Mouse (Mus musculus) forebrain, postnatal 0 days (tissue): ENCODE measurements around the gene Dab2. TPM values are rescaled to one million over a fixed set of nuclear protein-coding genes. Genes with fewer than 3 reads are reported as not detected.

Source experiments
- ATAC-seq: fragments of 200-750 bp; cut with Nextera tagmentation; 2 replicates; pipeline ENCODE4 v1.8.0; 2017; ENCODE audit warnings: mild to moderate bottlenecking, moderate library complexity
- DNase-seq: peaks from one replicate; pipeline ENCODE4 v3.0.0-alpha.2; 2015
- H3K27ac ChIP-seq: fragments of 300-500 bp; sonication (generic); 2 replicates; pipeline ENCODE4 v1.5.1; 2014; ENCODE audit warnings: low read depth, mild to moderate bottlenecking, antibody characterized with exemption, low read length, moderate library complexity, mixed read lengths
- H3K27me3 ChIP-seq: fragments of 300-500 bp; sonication (generic); 2 replicates; pipeline ENCODE4 v1.6.1; 2014; ENCODE audit warnings: mild to moderate bottlenecking, low read length, mixed read lengths; ENCODE audit not compliant: insufficient read depth
- H3K36me3 ChIP-seq: fragments of 300-500 bp; sonication (generic); 2 replicates; pipeline ENCODE4 v1.6.1; 2014; ENCODE audit warnings: mild to moderate bottlenecking, moderate library complexity; ENCODE audit not compliant: insufficient read depth
- H3K4me1 ChIP-seq: fragments of 300-500 bp; sonication (generic); 2 replicates; pipeline ENCODE4 v1.6.1; 2014; ENCODE audit warnings: antibody characterized with exemption; ENCODE audit not compliant: insufficient read depth
- H3K4me2 ChIP-seq: fragments of 300-500 bp; sonication (generic); 2 replicates; pipeline ENCODE4 v1.6.1; 2014; ENCODE audit warnings: low read depth, mild to moderate bottlenecking, moderate library complexity
- H3K4me3 ChIP-seq: fragments of 300-500 bp; sonication (generic); 2 replicates; pipeline ENCODE4 v1.5.1; 2014; ENCODE audit warnings: low read depth, low read length, mixed read lengths
- H3K9ac ChIP-seq: fragments of 300-500 bp; sonication (generic); 2 replicates; pipeline ENCODE4 v1.6.1; 2014; ENCODE audit warnings: mild to moderate bottlenecking
- H3K9me3 ChIP-seq: fragments of 300-500 bp; sonication (generic); 2 replicates; pipeline ENCODE4 v1.6.1; 2016; ENCODE audit warnings: low read length
- CTCF ChIP-seq: sonication (generic); IDR thresholded peaks from 2 replicates; pipeline ENCODE4 v1.5.1; 2016; ENCODE audit warnings: antibody characterized with exemption, control low read depth, low read depth
- WGBS: fragments of 180-500 bp; shearing (Covaris S2); extraction: QIAGEN DNeasy Blood & Tissue Kit; methylation state at CpG from one replicate; pipeline ENCODE4 v1.1.7; 2014; 5-methylcytosine and 5-hydroxymethylcytosine counted together
- polyA plus RNA-seq: library from polyadenylated mRNA; unstranded; fragments of >200 nt; fragmentation: Nextera tagmentation; extraction: Ambion mirVana; gene quantifications from 2 replicates; pipeline ENCODE4 v1.2.1, GENCODE M21; 2015
- total RNA-seq: library from RNA; depleted of rRNA; stranded (reverse); fragments of >200 nt; gene quantifications from 2 replicates; pipeline ENCODE4 v1.2.3, GENCODE M21; 2014

The Dab2 gene
- total and polyA plus RNA-seq, 2 experiments from 2014 or later = 14.3 to 18.2 TPM

GRCm38 (mm10) chr15:6353901-6354300, 54.3 kb downstream of the Dab2 start:
- Histone ChIP-seq H3K36me3 (no peaks in the 10 kb centered on the region), H3K9ac (no peak overlapping the region), H3K4me3 (no peak overlapping the region), H3K9me3 (no peaks in the 10 kb centered on the region), H3K27me3 (no peaks in the 10 kb centered on the region), H3K27ac (no peak overlapping the region), H3K4me2 (no peak overlapping the region), H3K4me1 (no peaks in the 10 kb centered on the region)
- DNase-seq (no peak), ATAC-seq (no peak)
- WGBS = 91% methylated on average over 3 of the region's 3 CpGs
- no peak for TF ChIP-seq CTCF

- no peaks in the 10 kb centered on the region for H3K36me3 ChIP-seq
- no peak overlapping the region for H3K4me2 ChIP-seq
- DNase-seq (no peak), ATAC-seq (peak; percentile 20; the same call in 1 of the 2 replicates)
- no peaks in the 10 kb centered on the region for H3K9me3 ChIP-seq
- WGBS = 62% methylated on average over 2 of the region's 2 CpGs
- no peak overlapping the region for H3K9ac ChIP-seq
- TF ChIP-seq CTCF = no peak
- H3K27me3 ChIP-seq = no peaks in the 10 kb centered on the region
- H3K4me1 ChIP-seq = no peaks in the 10 kb centered on the region
- no peak overlapping the region for H3K4me3 ChIP-seq
- H3K27ac ChIP-seq = no peak overlapping the region
These were observed 60.3 kb downstream of the Dab2 start for GRCm38 (mm10) chr15:6359859-6360258.

GRCm38 (mm10) chr15:6369974-6370373, 70.4 kb downstream of the Dab2 start:
- Histone ChIP-seq H3K9me3 (no peaks in the 10 kb centered on the region), H3K27me3 (no peaks in the 10 kb centered on the region), H3K4me3 (no peak overlapping the region), H3K9ac (no peak overlapping the region), H3K4me1 (no peaks in the 10 kb centered on the region), H3K4me2 (no peak overlapping the region), H3K36me3 (no peaks in the 10 kb centered on the region), H3K27ac (no peak overlapping the region)
- 62% methylated on average over 1 of the region's 1 CpGs for WGBS
- no peak for TF ChIP-seq CTCF
- ATAC-seq (no peak), DNase-seq (no peak)

- Histone ChIP-seq H3K9me3 (no peaks in the 10 kb centered on the region), H3K27ac (no peak overlapping the region), H3K4me2 (no peak overlapping the region), H3K36me3 (no peaks in the 10 kb centered on the region), H3K27me3 (no peaks in the 10 kb centered on the region), H3K9ac (no peak overlapping the region), H3K4me3 (no peak overlapping the region), H3K4me1 (no peaks in the 10 kb centered on the region)
- TF ChIP-seq CTCF = no peak
- DNase-seq = no peak
- WGBS = 91% methylated on average over 2 of the region's 2 CpGs
- no peak for ATAC-seq
These were observed 71.9 kb downstream of the Dab2 start for GRCm38 (mm10) chr15:6371486-6371885.

- no peak for ATAC-seq
- no peak overlapping the region for H3K4me3 ChIP-seq
- 78% methylated on average over 13 of the region's 13 CpGs for WGBS
These were observed 75.4 kb downstream of the Dab2 start for GRCm38 (mm10) chr15:6375016-6375415.

GRCm38 (mm10) chr15:6376001-6376400, 76.4 kb downstream of the Dab2 start:
- no peaks in the 10 kb centered on the region for H3K9me3 ChIP-seq
- H3K4me2 ChIP-seq = no peak overlapping the region
- H3K4me1 ChIP-seq = no peaks in the 10 kb centered on the region
- TF ChIP-seq CTCF = no peak
- H3K27me3 ChIP-seq = no peaks in the 10 kb centered on the region
- no peak overlapping the region for H3K9ac ChIP-seq
- ATAC-seq (no peak), DNase-seq (no peak)
- H3K27ac ChIP-seq = no peak overlapping the region
- H3K36me3 ChIP-seq = no peaks in the 10 kb centered on the region
- H3K4me3 ChIP-seq = no peak overlapping the region
- 71% methylated on average over 5 of the region's 5 CpGs for WGBS

More at GRCm38 (mm10) chr15:6375016-6375415, 75.4 kb downstream of the Dab2 start:
- Histone ChIP-seq H3K9ac (no peak overlapping the region), H3K27me3 (no peaks in the 10 kb centered on the region), H3K9me3 (no peaks in the 10 kb centered on the region), H3K4me2 (no peak overlapping the region), H3K27ac (no peak overlapping the region), H3K36me3 (no peaks in the 10 kb centered on the region), H3K4me1 (no peaks in the 10 kb centered on the region)
- no peak for DNase-seq
- no peak for TF ChIP-seq CTCF

GRCm38 (mm10) chr15:6376785-6377184, 77.2 kb downstream of the Dab2 start:
- Histone ChIP-seq H3K4me2 (no peak overlapping the region), H3K36me3 (no peaks in the 10 kb centered on the region), H3K9me3 (no peaks in the 10 kb centered on the region), H3K27ac (no peak overlapping the region), H3K27me3 (no peaks in the 10 kb centered on the region), H3K4me1 (no peaks in the 10 kb centered on the region), H3K4me3 (no peak overlapping the region), H3K9ac (no peak overlapping the region)
- ATAC-seq (no peak), DNase-seq (no peak)
- 83% methylated on average over 11 of the region's 11 CpGs for WGBS
- TF ChIP-seq CTCF = no peak

GRCm38 (mm10) chr15:6384027-6384426, 84.4 kb downstream of the Dab2 start:
- TF ChIP-seq CTCF = no peak
- Histone ChIP-seq H3K27ac (no peak overlapping the region), H3K4me1 (no peaks in the 10 kb centered on the region), H3K9me3 (no peaks in the 10 kb centered on the region), H3K27me3 (peaks cover 4% of the 10 kb centered on the region; the same call in 1 of the 2 replicates), H3K9ac (no peak overlapping the region), H3K4me2 (no peak overlapping the region), H3K4me3 (no peak overlapping the region), H3K36me3 (no peaks in the 10 kb centered on the region)
- DNase-seq = no peak
- no peak for ATAC-seq
- 28% methylated on average over 6 of the region's 6 CpGs for WGBS
